Mouse (Mus musculus) intestine, postnatal 0 days (tissue): ENCODE data around the gene Gm38392. TPM values are rescaled to one million over a fixed set of nuclear protein-coding genes. Genes with fewer than 3 reads are reported as not detected.

Source experiments
- ATAC-seq: fragments of 200-750 bp; cut with Nextera tagmentation; 2 replicates; pipeline ENCODE4 v1.8.0; 2017; ENCODE audit warnings: mild to moderate bottlenecking, moderate TSS enrichment, moderate library complexity
- H3K27ac ChIP-seq: fragments of 300-500 bp; sonication (generic); 2 replicates; pipeline ENCODE4 v1.5.1; 2014; ENCODE audit warnings: mild to moderate bottlenecking, low read depth, low read length, moderate library complexity
- H3K27me3 ChIP-seq: fragments of 300-500 bp; sonication (generic); replicated peaks from 2 replicates; pipeline ENCODE4 v1.6.1; 2014; ENCODE audit warnings: low read length, mixed read lengths; ENCODE audit not compliant: control insufficient read depth, insufficient read depth
- H3K36me3 ChIP-seq: fragments of 300-500 bp; sonication (generic); 2 replicates; pipeline ENCODE4 v1.6.1; 2014; ENCODE audit warnings: mild to moderate bottlenecking, moderate library complexity; ENCODE audit not compliant: control insufficient read depth, insufficient read depth
- H3K4me1 ChIP-seq: fragments of 300-500 bp; sonication (generic); replicated peaks from 2 replicates; pipeline ENCODE4 v1.6.1; 2014; ENCODE audit warnings: antibody characterized with exemption, low read length, mixed read lengths; ENCODE audit not compliant: control insufficient read depth, insufficient read depth
- H3K4me2 ChIP-seq: fragments of 300-500 bp; sonication (generic); replicated peaks from 2 replicates; pipeline ENCODE4 v1.6.1; 2014; ENCODE audit warnings: low read depth, mild to moderate bottlenecking, moderate library complexity
- H3K4me3 ChIP-seq: fragments of 300-500 bp; sonication (generic); 2 replicates; pipeline ENCODE4 v1.5.1; 2014; ENCODE audit warnings: low read depth, low read length
- H3K9ac ChIP-seq: fragments of 300-500 bp; sonication (generic); 2 replicates; pipeline ENCODE4 v1.6.1; 2014; ENCODE audit warnings: mild to moderate bottlenecking, low read depth, low read length
- H3K9me3 ChIP-seq: fragments of 300-500 bp; sonication (generic); 2 replicates; pipeline ENCODE4 v1.6.1; 2016; ENCODE audit warnings: mixed run types; ENCODE audit not compliant: control insufficient read depth
- CTCF ChIP-seq: sonication (generic); IDR thresholded peaks from 2 replicates; pipeline ENCODE4 v1.5.1; 2016; ENCODE audit warnings: low read depth, mild to moderate bottlenecking, control low read depth, antibody characterized with exemption, moderate library complexity
- WGBS: fragments of 180-500 bp; shearing (Covaris S2); extraction: QIAGEN DNeasy Blood & Tissue Kit; methylation state at CpG from one replicate; pipeline ENCODE4 v1.1.7; 2014; 5-methylcytosine and 5-hydroxymethylcytosine counted together
- polyA plus RNA-seq: library from polyadenylated mRNA; unstranded; fragments of >200 nt; fragmentation: Nextera tagmentation; extraction: Ambion mirVana; gene quantifications from 2 replicates; pipeline ENCODE4 v1.2.1, GENCODE M21; 2015

Gene Gm38392
- polyA plus RNA-seq, 1 experiment from 2014 or later = 0.13 TPM

DNA sequence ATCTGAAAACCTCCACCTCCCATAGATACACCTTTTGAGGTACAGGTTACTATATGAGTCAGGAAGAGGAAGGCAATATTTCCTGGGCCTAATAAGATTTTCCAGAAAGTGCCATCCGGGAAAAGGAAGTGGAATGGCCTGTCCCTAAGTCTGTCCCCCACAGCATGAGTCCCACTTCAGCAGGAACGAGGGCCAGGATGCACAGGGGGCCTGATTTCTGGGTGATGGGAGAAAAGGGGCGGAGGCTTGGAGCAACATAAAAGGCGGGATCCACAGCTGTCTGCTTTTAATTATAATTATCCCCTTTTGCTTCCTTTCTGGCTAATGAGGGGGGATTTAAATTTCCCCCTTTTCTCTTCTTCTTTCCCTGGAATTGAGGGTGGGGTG lies 81.8 kb downstream of the Gm38392 start:
- Histone ChIP-seq H3K4me2 (no peak overlapping the region), H3K27ac (no peak overlapping the region), H3K36me3 (no peaks in the 10 kb centered on the region), H3K4me1 (peaks cover 6% of the 10 kb centered on the region; the same call in 1 of the 2 replicates), H3K4me3 (no peak overlapping the region), H3K9ac (no peak overlapping the region), H3K27me3 (peaks cover 100% of the 10 kb centered on the region), H3K9me3 (no peaks in the 10 kb centered on the region)
- 18% methylated on average over 4 of the region's 4 CpGs for WGBS
- ATAC-seq = no peak
- TF ChIP-seq CTCF = no peak

- 27% methylated on average over 1 of the region's 1 CpGs for WGBS
Observed at GRCm38 (mm10) chr3:88204751-88205150, 82.3 kb downstream of the Gm38392 start.

GRCm38 (mm10) chr3:88203999-88204700 lies 82.9 kb downstream of the Gm38392 start:
- H3K27me3 ChIP-seq = peaks cover 97% of the 10 kb centered on the region
- 4% methylated on average over 7 of the region's 7 CpGs for WGBS
- TF ChIP-seq CTCF = no peak

More at GRCm38 (mm10) chr3:88204751-88205150, 82.3 kb downstream of the Gm38392 start:
- no peaks in the 10 kb centered on the region for H3K36me3 ChIP-seq
- no peak for ATAC-seq
- H3K4me3 ChIP-seq = no peak overlapping the region
- no peaks in the 10 kb centered on the region for H3K9me3 ChIP-seq
- no peak overlapping the region for H3K27ac ChIP-seq
- no peak overlapping the region for H3K4me2 ChIP-seq
- peaks cover 6% of the 10 kb centered on the region; the same call in 1 of the 2 replicates for H3K4me1 ChIP-seq
- H3K9ac ChIP-seq = no peak overlapping the region
- TF ChIP-seq CTCF = no peak
- H3K27me3 ChIP-seq = peaks cover 97% of the 10 kb centered on the region

GRCm38 (mm10) chr3:88203456-88203855 lies 83.6 kb downstream of the Gm38392 start:
- H3K27ac ChIP-seq = no peak overlapping the region
- H3K9ac ChIP-seq = no peak overlapping the region
- no peak overlapping the region for H3K4me2 ChIP-seq
- TF ChIP-seq CTCF = no peak
- H3K36me3 ChIP-seq = no peaks in the 10 kb centered on the region
- H3K9me3 ChIP-seq = no peaks in the 10 kb centered on the region
- ATAC-seq = no peak
- 26% methylated on average over 5 of the region's 5 CpGs for WGBS
- H3K4me3 ChIP-seq = no peak overlapping the region
- peaks cover 6% of the 10 kb centered on the region; the same call in 1 of the 2 replicates for H3K4me1 ChIP-seq
- H3K27me3 ChIP-seq = peaks cover 97% of the 10 kb centered on the region

More at GRCm38 (mm10) chr3:88203999-88204700, 82.9 kb downstream of the Gm38392 start:
- Histone ChIP-seq H3K36me3 (no peaks in the 10 kb centered on the region), H3K9me3 (no peaks in the 10 kb centered on the region), H3K9ac (no peak overlapping the region), H3K27ac (no peak overlapping the region), H3K4me1 (peaks cover 6% of the 10 kb centered on the region; the same call in 1 of the 2 replicates), H3K4me3 (no peak overlapping the region), H3K4me2 (no peak overlapping the region)
- ATAC-seq = no peak

GRCm38 (mm10) chr3:88202986-88203385 lies 84.0 kb downstream of the Gm38392 start:
- ATAC-seq = no peak
- no peak for TF ChIP-seq CTCF

DNA sequence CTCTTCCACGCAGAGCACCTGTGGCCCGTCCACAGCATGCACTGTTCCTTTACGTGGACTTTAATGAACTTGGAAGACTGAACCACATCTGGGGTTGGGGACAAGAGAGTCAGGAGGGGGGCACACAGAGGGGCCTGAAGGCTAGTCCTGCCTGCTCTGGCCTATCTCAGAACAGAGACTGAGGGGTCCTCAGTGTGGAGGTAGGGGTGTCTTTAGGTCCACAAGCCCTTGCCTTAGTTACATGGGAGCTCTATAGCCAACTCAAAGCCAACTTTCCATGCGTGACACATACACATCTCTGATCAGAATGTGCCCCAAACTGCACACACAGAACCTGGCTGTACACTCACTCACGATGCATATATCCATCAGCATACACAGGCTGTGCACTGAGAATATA lies 85.4 kb downstream of the Gm38392 start:
- WGBS = 25% methylated on average over 5 of the region's 5 CpGs
- peaks cover 6% of the 10 kb centered on the region; the same call in 1 of the 2 replicates for H3K4me1 ChIP-seq

More at GRCm38 (mm10) chr3:88202986-88203385, 84.0 kb downstream of the Gm38392 start:
- Histone ChIP-seq H3K9ac (no peak overlapping the region), H3K9me3 (no peaks in the 10 kb centered on the region), H3K27ac (no peak overlapping the region), H3K4me1 (peaks cover 6% of the 10 kb centered on the region; the same call in 1 of the 2 replicates), H3K27me3 (peaks cover 97% of the 10 kb centered on the region), H3K4me3 (no peak overlapping the region), H3K4me2 (no peak overlapping the region), H3K36me3 (no peaks in the 10 kb centered on the region)
- 6% methylated on average over 6 of the region's 6 CpGs for WGBS

More for the DNA sequence above, 85.4 kb downstream of the Gm38392 start:
- Histone ChIP-seq H3K4me3 (no peak overlapping the region), H3K27ac (no peak overlapping the region), H3K9ac (no peak overlapping the region), H3K36me3 (no peaks in the 10 kb centered on the region), H3K9me3 (no peaks in the 10 kb centered on the region), H3K4me2 (no peak overlapping the region), H3K27me3 (peaks cover 97% of the 10 kb centered on the region)
- no peak for TF ChIP-seq CTCF
- no peak for ATAC-seq
